Mouse (Mus musculus): ENCODE results near the gene Osbpl11.

Osbpl11 gene

GRCm38 (mm10) chr16:33267616-33268253 lies 82.9 kb downstream of the Osbpl11 start:
- in situ Hi-C loops (cut with MboI; ENCODE audit: low pct_unique_long_range_greater_than_20kb in 1 of 2, low sequenced_read_pairs in 2 of 2, unreplicated experiment in 1 of 2) = no loop called here

GRCm38 (mm10) chr16:33271824-33272223 lies 87.0 kb downstream of the Osbpl11 start:
- in situ Hi-C loops (cut with MboI; ENCODE audit: low pct_unique_long_range_greater_than_20kb in 1 of 2, low sequenced_read_pairs in 2 of 2, unreplicated experiment in 1 of 2) = no loop called here

GRCm38 (mm10) chr16:33283079-33283478 lies 98.2 kb downstream of the Osbpl11 start:
- in situ Hi-C loops (cut with MboI; ENCODE audit: low pct_unique_long_range_greater_than_20kb in 1 of 2, low sequenced_read_pairs in 2 of 2, unreplicated experiment in 1 of 2) = no loop called here

DNA sequence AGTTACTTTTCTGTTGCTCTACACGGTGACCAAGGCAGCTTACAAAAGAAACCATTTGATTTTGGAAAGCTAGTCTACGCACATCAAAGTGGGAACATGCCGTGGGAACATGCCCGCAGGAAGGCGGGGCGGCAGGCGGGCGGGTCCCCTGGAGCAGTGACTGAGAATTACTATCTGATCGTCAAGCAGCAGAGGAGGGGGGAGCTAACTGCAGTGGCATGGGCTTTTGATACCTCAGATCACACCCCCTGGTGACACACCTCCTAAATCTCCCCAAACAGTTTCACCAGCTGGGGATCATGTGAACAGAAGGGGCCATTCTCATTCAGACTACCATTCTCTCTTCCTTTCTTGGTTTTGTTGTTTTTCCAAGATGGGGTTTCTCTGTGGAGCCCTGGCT lies 103.7 kb downstream of the Osbpl11 start:
- in situ Hi-C loops (cut with MboI; ENCODE audit: low pct_unique_long_range_greater_than_20kb in 1 of 2, low sequenced_read_pairs in 2 of 2, unreplicated experiment in 1 of 2) = no loop called here

- in situ Hi-C loops (cut with MboI; ENCODE audit: low pct_unique_long_range_greater_than_20kb in 1 of 2, low sequenced_read_pairs in 2 of 2, unreplicated experiment in 1 of 2) = no loop called here
Observed at GRCm38 (mm10) chr16:33289981-33290380, 105.1 kb downstream of the Osbpl11 start.

DNA sequence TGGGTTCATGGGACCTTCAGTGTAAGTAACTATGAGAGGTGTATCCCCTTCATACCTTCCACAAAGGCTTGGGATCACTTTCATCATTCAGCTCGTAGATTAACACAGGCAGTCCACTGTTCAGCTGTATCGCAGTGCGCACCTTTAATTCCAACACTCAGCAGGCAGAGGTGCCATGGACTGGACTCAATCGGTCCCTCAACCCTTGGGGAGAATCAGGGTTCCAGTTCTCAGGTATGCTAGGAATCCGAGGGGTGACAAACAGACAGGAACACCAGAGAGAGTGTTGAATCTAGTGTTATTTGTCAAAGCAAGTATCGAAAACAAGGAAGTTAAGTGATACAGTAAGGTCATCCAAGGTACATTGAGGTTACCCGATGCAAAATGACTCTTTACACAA lies 107.4 kb downstream of the Osbpl11 start:
- in situ Hi-C loops (cut with MboI; ENCODE audit: low pct_unique_long_range_greater_than_20kb in 1 of 2, low sequenced_read_pairs in 2 of 2, unreplicated experiment in 1 of 2) = no loop called here

All from mouse embryonic stem cell (cell line).